Mouse (Mus musculus): ENCODE data around the gene Rer1.

The Rer1 gene

DNA sequence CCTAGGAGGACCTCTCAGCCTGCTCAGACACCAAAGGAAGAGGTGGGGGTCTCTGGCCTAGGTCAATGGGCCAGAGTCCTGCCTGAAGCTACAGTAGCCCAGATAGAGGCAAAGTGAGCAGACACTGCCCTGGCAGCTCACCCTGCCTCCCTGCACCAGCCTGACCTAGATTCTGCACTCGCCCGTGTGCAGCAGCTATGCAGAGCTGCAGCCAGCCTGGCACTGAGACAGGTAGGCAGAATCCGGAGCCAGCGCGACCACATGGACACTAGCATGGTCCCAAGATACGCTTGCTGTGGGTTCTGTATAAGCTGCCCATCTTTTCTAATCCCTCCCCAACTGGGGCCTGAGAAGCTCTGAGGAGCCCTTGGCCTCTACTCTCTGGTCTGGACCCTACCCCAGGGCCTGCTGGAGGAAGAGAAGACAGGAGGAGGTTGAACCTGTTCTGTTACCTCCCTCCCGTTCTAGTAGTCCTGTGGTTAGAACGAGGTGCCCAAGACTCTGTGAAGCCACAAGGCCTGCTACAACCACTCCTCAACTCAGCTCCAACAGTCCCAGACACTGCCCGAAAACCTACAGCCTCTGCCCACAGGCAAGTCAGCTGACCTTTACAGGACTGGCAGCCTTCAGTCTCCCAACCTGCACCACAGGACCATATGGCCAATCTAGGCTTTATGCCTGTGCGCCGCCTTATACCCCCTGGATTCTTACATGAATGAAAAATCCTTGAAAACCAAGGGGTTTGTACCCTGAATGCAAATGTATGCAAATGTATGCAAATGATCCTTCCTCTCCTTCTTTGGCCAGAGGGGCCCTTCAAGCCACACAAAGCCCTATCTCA is 61.8 kb downstream of the Rer1 start:
- no peak for DNase-seq (ENCODE audit: low read depth)
